Comparison of ENCODE assay signal across 29 mouse cellular contexts in genomic region chr1:156468576-156468975, GRCm38 (mm10). TPM values are rescaled to one million over a fixed set of nuclear protein-coding genes. Genes with fewer than 3 reads are reported as not detected.
A peak's percentile ranks its signal among the peaks of the same experiment; 100 is the strongest.
DNase-seq lines count a peak whose midpoint lies in the region; ATAC-seq and TF ChIP-seq lines count a peak whose summit lies in the region.
"Had no signal": no experiment of that assay in that cellular context is flagged by ENCODE, and none has a peak within 500 bp of the region (broad histone marks: within the 10 kb centered on the region; RNA-seq: fewer than 3 reads in every experiment).

No protein-coding gene starts in this region.

- H3K9me3 ChIP-seq in liver, embryonic 15.5 days (replicated peaks): no peaks in the 10 kb centered on the region
- peaks cover 2% of the 10 kb centered on the region; the same call in 1 of the 2 replicates for H3K9me3 ChIP-seq in liver, embryonic 11.5 days (ENCODE audit: control insufficient read depth, low read length)
- H3K9me3 ChIP-seq: embryonic facial prominence, embryonic 15.5 days; liver, embryonic 13.5 days; lung, embryonic 15.5 days had no signal

- 42% methylated on average over 3 of the region's 3 CpGs for WGBS in liver, embryonic 15.5 days (ENCODE audit: insufficient replicate concordance)
- 76% methylated on average over 3 of the region's 3 CpGs for WGBS in liver, embryonic 11.5 days
- WGBS in macrophage (ENCODE audit: missing documents): 21% methylated on average over 3 of the region's 3 CpGs

- H3K4me3 ChIP-seq in liver, embryonic 15.5 days (replicated peaks): no peak overlapping the region
- no peak overlapping the region for H3K4me3 ChIP-seq in liver, embryonic 11.5 days (ENCODE audit: low read depth, low read length)
- peak overlapping the region; percentile 25 for H3K4me3 ChIP-seq in bone marrow macrophage, adult 2 months (ENCODE audit: insufficient read depth, low read length)
- no peak overlapping the region for H3K4me3 ChIP-seq in macrophage (ENCODE audit: inconsistent target)
- H3K4me3 ChIP-seq: embryonic facial prominence, embryonic 10.5 days; embryonic facial prominence, embryonic 15.5 days; forebrain, embryonic 13.5 days; limb, embryonic 13.5 days; liver, embryonic 13.5 days; lung, embryonic 15.5 days; midbrain, embryonic 10.5 days; neural tube, embryonic 12.5 days had no signal

- peaks cover 40% of the 10 kb centered on the region for H3K4me1 ChIP-seq in liver, embryonic 15.5 days (replicated peaks)
- H3K4me1 ChIP-seq in liver, embryonic 11.5 days (replicated peaks; ENCODE audit: control insufficient read depth, insufficient read depth, low read length): peaks cover 11% of the 10 kb centered on the region
- peaks cover 42% of the 10 kb centered on the region for H3K4me1 ChIP-seq in bone marrow macrophage, adult 2 months (ENCODE audit: control insufficient read depth, insufficient read depth, low read length)

- H3K4me2 ChIP-seq in liver, embryonic 15.5 days: no peak overlapping the region
- no peak overlapping the region for H3K4me2 ChIP-seq in liver, embryonic 11.5 days
- H3K4me2 ChIP-seq: embryonic facial prominence, embryonic 15.5 days; forebrain, embryonic 13.5 days; hindbrain, embryonic 14.5 days; limb, embryonic 13.5 days; liver, embryonic 13.5 days; lung, embryonic 15.5 days; neural tube, embryonic 12.5 days had no signal

- DNase-seq in liver, embryonic 11.5 days (ENCODE audit: low spot score): no peak
- peak; percentile 46 for DNase-seq in 416B (ENCODE audit: low read depth)
- no peak for DNase-seq in right cerebral cortex, adult 2 months (ENCODE audit: low spot score in 2 of 2)
- DNase-seq: adrenal gland, postnatal 36 days; cerebellum, adult 2 months; cerebellum, postnatal 14 days; gastrocnemius, postnatal 10 days; kidney, adult 2 months; kidney, postnatal 4 days; liver, embryonic 13.5 days; right cerebral cortex, postnatal 4 days had no signal

- ATAC-seq in liver, embryonic 15.5 days (ENCODE audit: insufficient read depth): no peak
- ATAC-seq in liver, embryonic 11.5 days (replicated peaks; ENCODE audit: low FRiP score): no peak
- ATAC-seq in activated CD4-positive, CD25-positive, alpha-beta regulatory T cell, adult 4 months: no peak
- ATAC-seq: forebrain, embryonic 13.5 days; midbrain, embryonic 16.5 days; Patski had no signal

- TF ChIP-seq CTCF in bone marrow macrophage, adult 2 months (IDR thresholded peaks at IDR 0.05; ENCODE audit: low read depth, low read length): no peak

- H3K27me3 ChIP-seq in liver, embryonic 15.5 days: peaks cover 13% of the 10 kb centered on the region
- H3K27me3 ChIP-seq in liver, embryonic 11.5 days (replicated peaks; ENCODE audit: control insufficient read depth, insufficient read depth, low read length): no peaks in the 10 kb centered on the region
- H3K27me3 ChIP-seq: CH12.LX; embryonic facial prominence, embryonic 15.5 days; forebrain, embryonic 13.5 days; limb, embryonic 13.5 days; lung, embryonic 15.5 days; neural tube, embryonic 12.5 days; Patski had no signal

- TF ChIP-seq POLR2A in bone marrow macrophage, adult 2 months (IDR thresholded peaks at IDR 0.05; ENCODE audit: borderline replicate concordance, low read depth, low read length): no peak

- no peak overlapping the region for H3K9ac ChIP-seq in liver, embryonic 15.5 days
- H3K9ac ChIP-seq in liver, embryonic 11.5 days (ENCODE audit: low read depth, low read length): no peak overlapping the region
- H3K9ac ChIP-seq: embryonic facial prominence, embryonic 15.5 days; forebrain, embryonic 13.5 days; hindbrain, embryonic 14.5 days; limb, embryonic 13.5 days; liver, embryonic 13.5 days; lung, embryonic 15.5 days; neural tube, embryonic 12.5 days had no signal

- 0 out of 2 replicates have a peak overlapping the region, but pooled peaks have one; percentile 24 for H3K27ac ChIP-seq in liver, embryonic 15.5 days (replicated peaks)
- no peak overlapping the region for H3K27ac ChIP-seq in liver, embryonic 11.5 days (ENCODE audit: low read depth, low read length)
- peak overlapping the region; percentile 99 for H3K27ac ChIP-seq in bone marrow macrophage, adult 2 months (ENCODE audit: insufficient read depth, low read depth, low read length)
- peak overlapping the region; percentile 99 for H3K27ac ChIP-seq in macrophage
- H3K27ac ChIP-seq: embryonic facial prominence, embryonic 10.5 days; embryonic facial prominence, embryonic 15.5 days; forebrain, embryonic 13.5 days; hindbrain, embryonic 14.5 days; limb, embryonic 13.5 days; liver, embryonic 13.5 days; lung, embryonic 15.5 days; midbrain, embryonic 10.5 days; neural tube, embryonic 12.5 days had no signal

- H3K79me2 ChIP-seq in macrophage (ENCODE audit: inconsistent target): peaks cover 90% of the 10 kb centered on the region

- peaks cover 13% of the 10 kb centered on the region for H3K36me3 ChIP-seq in liver, embryonic 15.5 days (replicated peaks)
- H3K36me3 ChIP-seq in liver, embryonic 11.5 days (ENCODE audit: control insufficient read depth, insufficient read depth, low read length): peaks cover 5% of the 10 kb centered on the region; the same call in 1 of the 2 replicates
- peaks cover 30% of the 10 kb centered on the region for H3K36me3 ChIP-seq in macrophage (ENCODE audit: inconsistent target)

RNA-seq across cellular contexts. Expression of gene Soat1, which starts 5.6 kb away (rescaled TPM):
- 20.5 and 22.3 TPM in 2 replicates for polyA plus RNA-seq in liver, embryonic 15.5 days (2015; fragmentation: Nextera tagmentation; extraction: Ambion mirVana)
- 29.3 and 32.2 TPM in 2 replicates for polyA plus RNA-seq in liver, embryonic 11.5 days (2014; fragmentation: Nextera tagmentation; extraction: Ambion mirVana)
- 294 and 305 TPM in 2 replicates for polyA plus RNA-seq in bone marrow macrophage, adult 2 months (2012; ENCODE audit: insufficient read depth, insufficient read length, missing spikeins)
- 100 to 1,000 TPM in 21 of 26 experiments, 10 to 100 TPM in 5; 34.6 to 696 (median 309) TPM for total RNA-seq in macrophage (2018; cell fraction: chromatin; rRNA removed)
- total RNA-seq in macrophage (2018; cell fraction: cytosol; rRNA removed): 100 to 1,000 TPM; 399 to 863 (median 568) TPM
- 100 to 1,000 TPM in 25 of 26 experiments, 10 to 100 TPM in 1; 95.3 to 878 (median 543) TPM for total RNA-seq in macrophage (2018; cell fraction: nucleus; rRNA removed)
- 326 to 439 TPM (median 351 TPM) in 3 replicates for polyA plus RNA-seq in macrophage (2018)
- polyA plus RNA-seq in activated CD4-positive, CD25-positive, alpha-beta regulatory T cell, adult 4 months (2017; shearing (Covaris generic)): 10 to 100 TPM; 44.4 to 50.5 TPM

RNA-seq across cellular contexts. Expression of gene Axdnd1, which starts 47.6 kb away (rescaled TPM):
- not detected in 2 replicates for polyA plus RNA-seq in liver, embryonic 15.5 days (2015; fragmentation: Nextera tagmentation; extraction: Ambion mirVana)
- polyA plus RNA-seq in liver, embryonic 11.5 days (2014; fragmentation: Nextera tagmentation; extraction: Ambion mirVana): 0.05 and 0.18 TPM in 2 replicates
- polyA plus RNA-seq in bone marrow macrophage, adult 2 months (2012; ENCODE audit: insufficient read depth, insufficient read length, missing spikeins): 1.8 and 3.0 TPM in 2 replicates
- total RNA-seq in macrophage (2018; cell fraction: chromatin; rRNA removed): 10 to 100 TPM in 1 of 26 experiments, 1 to 10 TPM in 23, under 1 TPM in 2; 0.58 to 11.1 (median 3.1) TPM
- total RNA-seq in macrophage (2018; cell fraction: cytosol; rRNA removed): 1 to 10 TPM in 1 of 26 experiments, under 1 TPM in 24, not detected in 1; 0.07 to 2.0 (median 0.21) TPM
- total RNA-seq in macrophage (2018; cell fraction: nucleus; rRNA removed): 1 to 10 TPM in 15 of 26 experiments, under 1 TPM in 11; 0.20 to 5.0 (median 1.1) TPM
- 0.27 to 0.30 TPM in 2 of 3 replicates, not detected in the other for polyA plus RNA-seq in macrophage (2018)
- polyA plus RNA-seq in activated CD4-positive, CD25-positive, alpha-beta regulatory T cell, adult 4 months (2017; shearing (Covaris generic)): not detected
- total RNA-seq: CH12.LX; hematopoietic stem cell, adult 5-6 weeks had no signal
- polyA plus RNA-seq: embryonic facial prominence, embryonic 15.5 days; heart, postnatal 0 days; kidney, adult 2 months; liver, embryonic 13.5 days; neural tube, embryonic 12.5 days; spleen, adult 2 months had no signal

RNA-seq across cellular contexts. Expression of gene Gm10031, which starts 55.2 kb away (rescaled TPM):
- 0.06 and 0.17 TPM in 2 replicates for polyA plus RNA-seq in liver, embryonic 15.5 days (2015; fragmentation: Nextera tagmentation; extraction: Ambion mirVana)
- 0.08 and 0.14 TPM in 2 replicates for polyA plus RNA-seq in liver, embryonic 11.5 days (2014; fragmentation: Nextera tagmentation; extraction: Ambion mirVana)
- polyA plus RNA-seq in bone marrow macrophage, adult 2 months (2012; ENCODE audit: insufficient read depth, insufficient read length, missing spikeins): 7.5 and 10.8 TPM in 2 replicates
- total RNA-seq in macrophage (2018; cell fraction: chromatin; rRNA removed): 1 to 10 TPM; 1.8 to 8.4 (median 4.8) TPM
- total RNA-seq in macrophage (2018; cell fraction: cytosol; rRNA removed): 1 to 10 TPM; 2.1 to 5.1 (median 3.7) TPM
- 10 to 100 TPM in 1 of 26 experiments, 1 to 10 TPM in 25; 1.0 to 12.0 (median 3.2) TPM for total RNA-seq in macrophage (2018; cell fraction: nucleus; rRNA removed)
- polyA plus RNA-seq in macrophage (2018): 1.9 to 4.4 TPM (median 3.8 TPM) in 3 replicates
- 1 to 10 TPM; 2.4 to 5.2 TPM for polyA plus RNA-seq in activated CD4-positive, CD25-positive, alpha-beta regulatory T cell, adult 4 months (2017; shearing (Covaris generic))
